Mouse (Mus musculus) lung, embryonic 16.5 days (tissue): Measurements from ENCODE around the gene Igfbp5. TPM values are rescaled to one million over a fixed set of nuclear protein-coding genes. Genes with fewer than 3 reads are reported as not detected.
A peak's percentile ranks its signal among the peaks of the same experiment; 100 is the strongest.

ENCODE experiments used
- ATAC-seq: fragments of 200-750 bp; cut with Nextera tagmentation; 2 replicates; pipeline ENCODE4 v1.8.0; 2017; ENCODE audit warnings: low read depth, mild to moderate bottlenecking, moderate library complexity
- H3K27ac ChIP-seq: fragments of 300-500 bp; sonication (generic); 2 replicates; pipeline ENCODE4 v1.5.1; 2014; ENCODE audit warnings: mild to moderate bottlenecking, control low read depth, low read length
- H3K27me3 ChIP-seq: fragments of 300-500 bp; sonication (generic); 2 replicates; pipeline ENCODE4 v1.6.1; 2014; ENCODE audit warnings: low read depth, low read length, mixed read lengths; ENCODE audit not compliant: control insufficient read depth, insufficient read depth
- H3K36me3 ChIP-seq: fragments of 300-500 bp; sonication (generic); 2 replicates; pipeline ENCODE4 v1.6.1; 2014; ENCODE audit warnings: low read length; ENCODE audit not compliant: control insufficient read depth, insufficient read depth
- H3K4me1 ChIP-seq: fragments of 300-500 bp; sonication (generic); replicated peaks from 2 replicates; pipeline ENCODE4 v1.6.1; 2014; ENCODE audit warnings: low read length, mixed read lengths; ENCODE audit not compliant: control insufficient read depth, insufficient read depth
- H3K4me2 ChIP-seq: fragments of 300-500 bp; sonication (generic); 2 replicates; pipeline ENCODE4 v1.6.1; 2014; ENCODE audit warnings: low read depth, low read length, control low read depth
- H3K4me3 ChIP-seq: fragments of 300-500 bp; sonication (generic); 2 replicates; pipeline ENCODE4 v1.5.1; 2014; ENCODE audit warnings: mild to moderate bottlenecking, low read length, control low read depth
- H3K9ac ChIP-seq: fragments of 300-500 bp; sonication (generic); 2 replicates; pipeline ENCODE4 v1.6.1; 2014; ENCODE audit warnings: low read length, control low read depth
- H3K9me3 ChIP-seq: fragments of 300-500 bp; sonication (generic); 2 replicates; pipeline ENCODE4 v1.6.1; 2016; ENCODE audit warnings: low read length; ENCODE audit not compliant: control insufficient read depth
- WGBS: fragments of 180-500 bp; shearing (Covaris S2); extraction: QIAGEN DNeasy Blood & Tissue Kit; methylation state at CpG from one replicate; pipeline ENCODE4 v1.1.7; 2014; 5-methylcytosine and 5-hydroxymethylcytosine counted together
- polyA plus RNA-seq: library from polyadenylated mRNA; unstranded; fragments of >200 nt; fragmentation: Nextera tagmentation; extraction: Ambion mirVana; gene quantifications from 2 replicates; pipeline ENCODE4 v1.2.1, GENCODE M21; 2015

The Igfbp5 gene
- 58.7 and 72.4 TPM in 2 replicates for polyA plus RNA-seq

- Histone ChIP-seq H3K4me2 (peak within 1 kb of the TSS; percentile 70), H3K4me3 (peak within 1 kb of the TSS; percentile 64), H3K27me3 (peaks cover 22% of the 10 kb centered on the region), H3K27ac (peak within 1 kb of the TSS; percentile 95), H3K36me3 (no peaks in the 10 kb centered on the region), H3K9ac (peak within 1 kb of the TSS; percentile 78), H3K4me1 (peaks cover 40% of the 10 kb centered on the region), H3K9me3 (no peaks in the 10 kb centered on the region)
- peak; percentile 62 for ATAC-seq
- WGBS, result under 1% methylated on average over 38 of the region's 38 CpGs
Measured at GRCm38 (mm10) chr1:72874287-72875211, at the start of gene Igfbp5. Igfbp5 (minus strand) TSS chr1:72874884.

- WGBS, result 31% methylated on average over 6 of the region's 6 CpGs
- H3K27ac ChIP-seq, result peak overlapping the region; percentile 82
Measured at GRCm38 (mm10) chr1:72914815-72915214, 40.1 kb upstream of the Igfbp5 start.

GRCm38 (mm10) chr1:72913073-72913472 is 38.4 kb upstream of the Igfbp5 start:
- 55% methylated on average over 5 of the region's 5 CpGs for WGBS
- no peaks in the 10 kb centered on the region for H3K9me3 ChIP-seq
- H3K4me1 ChIP-seq, result peaks cover 24% of the 10 kb centered on the region
- peak overlapping the region; percentile 50 for H3K27ac ChIP-seq
- no peaks in the 10 kb centered on the region for H3K36me3 ChIP-seq
- no peak overlapping the region for H3K4me3 ChIP-seq
- H3K27me3 ChIP-seq, result no peaks in the 10 kb centered on the region
- no peak overlapping the region for H3K4me2 ChIP-seq
- peak; percentile 76 for ATAC-seq
- H3K9ac ChIP-seq, result no peak overlapping the region

More at GRCm38 (mm10) chr1:72914815-72915214, 40.1 kb upstream of the Igfbp5 start:
- H3K9me3 ChIP-seq, result no peaks in the 10 kb centered on the region
- no peak overlapping the region for H3K9ac ChIP-seq
- no peaks in the 10 kb centered on the region for H3K27me3 ChIP-seq
- ATAC-seq, result peak; percentile 89
- no peaks in the 10 kb centered on the region for H3K36me3 ChIP-seq
- no peak overlapping the region for H3K4me3 ChIP-seq
- H3K4me1 ChIP-seq, result peaks cover 24% of the 10 kb centered on the region
- 0 out of 2 replicates have a peak overlapping the region, but pooled peaks have one; percentile 5 for H3K4me2 ChIP-seq

- 80% methylated on average over 2 of the region's 2 CpGs for WGBS
- Histone ChIP-seq H3K4me3 (no peak overlapping the region), H3K9ac (no peak overlapping the region), H3K36me3 (no peaks in the 10 kb centered on the region), H3K27ac (no peak overlapping the region), H3K4me2 (no peak overlapping the region), H3K9me3 (no peaks in the 10 kb centered on the region), H3K4me1 (no peaks in the 10 kb centered on the region), H3K27me3 (no peaks in the 10 kb centered on the region)
- no peak for ATAC-seq
Measured at GRCm38 (mm10) chr1:72895821-72896220, 21.1 kb upstream of the Igfbp5 start.

GRCm38 (mm10) chr1:72887910-72888309 is 13.2 kb upstream of the Igfbp5 start:
- H3K4me2 ChIP-seq, result no peak overlapping the region
- 3% methylated on average over 1 of the region's 1 CpGs for WGBS
- no peaks in the 10 kb centered on the region for H3K9me3 ChIP-seq
- no peaks in the 10 kb centered on the region for H3K4me1 ChIP-seq
- ATAC-seq, result no peak
- H3K27me3 ChIP-seq, result no peaks in the 10 kb centered on the region
- H3K36me3 ChIP-seq, result no peaks in the 10 kb centered on the region
- H3K27ac ChIP-seq, result no peak overlapping the region
- no peak overlapping the region for H3K9ac ChIP-seq
- no peak overlapping the region for H3K4me3 ChIP-seq

GRCm38 (mm10) chr1:72885819-72886169 is 11.1 kb upstream of the Igfbp5 start:
- Histone ChIP-seq H3K27me3 (no peaks in the 10 kb centered on the region), H3K4me1 (no peaks in the 10 kb centered on the region), H3K4me3 (no peak overlapping the region), H3K4me2 (no peak overlapping the region), H3K9me3 (no peaks in the 10 kb centered on the region), H3K9ac (no peak overlapping the region), H3K36me3 (no peaks in the 10 kb centered on the region), H3K27ac (no peak overlapping the region)
- ATAC-seq, result peak; percentile 95
- 41% methylated on average over 7 of the region's 7 CpGs for WGBS

GRCm38 (mm10) chr1:72885111-72885818 is 10.6 kb upstream of the Igfbp5 start:
- H3K4me2 ChIP-seq, result no peak overlapping the region
- H3K36me3 ChIP-seq, result no peaks in the 10 kb centered on the region
- H3K27me3 ChIP-seq, result no peaks in the 10 kb centered on the region
- H3K27ac ChIP-seq, result no peak overlapping the region
- 71% methylated on average over 11 of the region's 11 CpGs for WGBS
- H3K4me1 ChIP-seq, result no peaks in the 10 kb centered on the region
- ATAC-seq, result peak; percentile 85
- H3K4me3 ChIP-seq, result no peak overlapping the region
- H3K9me3 ChIP-seq, result no peaks in the 10 kb centered on the region
- no peak overlapping the region for H3K9ac ChIP-seq

- peaks cover 20% of the 10 kb centered on the region for H3K4me1 ChIP-seq
- H3K4me2 ChIP-seq, result no peak overlapping the region
- no peak overlapping the region for H3K4me3 ChIP-seq
- H3K27me3 ChIP-seq, result peaks cover 10% of the 10 kb centered on the region; the same call in 1 of the 2 replicates
- 52% methylated on average over 4 of the region's 4 CpGs for WGBS
- no peak overlapping the region for H3K27ac ChIP-seq
- H3K9ac ChIP-seq, result no peak overlapping the region
- ATAC-seq, result no peak
- no peaks in the 10 kb centered on the region for H3K9me3 ChIP-seq
- no peaks in the 10 kb centered on the region for H3K36me3 ChIP-seq
Measured at GRCm38 (mm10) chr1:72879319-72879634, 4.6 kb upstream of the Igfbp5 start.
